Mouse (Mus musculus): Measurements from ENCODE around the gene Poc1b. TPM values are rescaled to one million over a fixed set of nuclear protein-coding genes. Genes with fewer than 3 reads are reported as not detected.

Gene Poc1b
- polyA plus RNA-seq, 1 experiment from 2014 or later, result 10.3 TPM

- H3K36me3 ChIP-seq (ENCODE audit: control insufficient read depth, insufficient read depth, low read length), result no peaks in the 10 kb centered on the region
- H3K4me2 ChIP-seq, result no peak overlapping the region
- no peaks in the 10 kb centered on the region for H3K4me1 ChIP-seq (ENCODE audit: control insufficient read depth, insufficient read depth, low read length)
- H3K9ac ChIP-seq (ENCODE audit: low read depth, low read length), result no peak overlapping the region
- no peak for ATAC-seq (replicated peaks; ENCODE audit: insufficient number of reproducible peaks, low FRiP score, low TSS enrichment)
- no peaks in the 10 kb centered on the region for H3K9me3 ChIP-seq (replicated peaks; ENCODE audit: control insufficient read depth, low read length)
- H3K4me3 ChIP-seq (ENCODE audit: low read depth, low read length), result no peak overlapping the region
- no peaks in the 10 kb centered on the region for H3K27me3 ChIP-seq (ENCODE audit: control insufficient read depth, insufficient read depth, low read length)
- 91% methylated on average over 16 of the region's 16 CpGs for WGBS (ENCODE audit: insufficient replicate concordance)
- no peak overlapping the region for H3K27ac ChIP-seq (ENCODE audit: low read depth, low read length)
Observed at GRCm38 (mm10) chr10:99133321-99133875, 26.6 kb downstream of the Poc1b start.

- H3K36me3 ChIP-seq (ENCODE audit: control insufficient read depth, insufficient read depth, low read length), result peaks cover 4% of the 10 kb centered on the region; the same call in 1 of the 2 replicates
- no peak for ATAC-seq (replicated peaks; ENCODE audit: insufficient number of reproducible peaks, low FRiP score, low TSS enrichment)
- H3K27me3 ChIP-seq (ENCODE audit: control insufficient read depth, insufficient read depth, low read length), result no peaks in the 10 kb centered on the region
- no peaks in the 10 kb centered on the region for H3K9me3 ChIP-seq (replicated peaks; ENCODE audit: control insufficient read depth, low read length)
- no peaks in the 10 kb centered on the region for H3K4me1 ChIP-seq (ENCODE audit: control insufficient read depth, insufficient read depth, low read length)
- no peak overlapping the region for H3K4me3 ChIP-seq (ENCODE audit: low read depth, low read length)
- no peak overlapping the region for H3K4me2 ChIP-seq
- H3K27ac ChIP-seq (ENCODE audit: low read depth, low read length), result no peak overlapping the region
- WGBS (ENCODE audit: insufficient replicate concordance), result 73% methylated on average over 5 of the region's 5 CpGs
- no peak overlapping the region for H3K9ac ChIP-seq (ENCODE audit: low read depth, low read length)
Observed at GRCm38 (mm10) chr10:99136337-99136736, 29.5 kb downstream of the Poc1b start.

- no peak for ATAC-seq (replicated peaks; ENCODE audit: insufficient number of reproducible peaks, low FRiP score, low TSS enrichment)
- Histone ChIP-seq H3K4me2 (no peak overlapping the region), H3K36me3 (ENCODE audit: control insufficient read depth, insufficient read depth, low read length) (no peaks in the 10 kb centered on the region), H3K27ac (ENCODE audit: low read depth, low read length) (no peak overlapping the region), H3K9ac (ENCODE audit: low read depth, low read length) (no peak overlapping the region), H3K4me1 (ENCODE audit: control insufficient read depth, insufficient read depth, low read length) (no peaks in the 10 kb centered on the region), H3K27me3 (ENCODE audit: control insufficient read depth, insufficient read depth, low read length) (no peaks in the 10 kb centered on the region), H3K9me3 (replicated peaks; ENCODE audit: control insufficient read depth, low read length) (no peaks in the 10 kb centered on the region), H3K4me3 (ENCODE audit: low read depth, low read length) (no peak overlapping the region)
- WGBS (ENCODE audit: insufficient replicate concordance), result 81% methylated on average over 8 of the region's 8 CpGs
Observed at GRCm38 (mm10) chr10:99145611-99146010, 38.8 kb downstream of the Poc1b start.

GRCm38 (mm10) chr10:99146596-99146995 lies 39.8 kb downstream of the Poc1b start:
- Histone ChIP-seq H3K4me1 (ENCODE audit: control insufficient read depth, insufficient read depth, low read length) (peaks cover 2% of the 10 kb centered on the region; the same call in 1 of the 2 replicates), H3K27me3 (ENCODE audit: control insufficient read depth, insufficient read depth, low read length) (no peaks in the 10 kb centered on the region), H3K9ac (ENCODE audit: low read depth, low read length) (no peak overlapping the region), H3K4me2 (no peak overlapping the region), H3K27ac (ENCODE audit: low read depth, low read length) (no peak overlapping the region), H3K36me3 (ENCODE audit: control insufficient read depth, insufficient read depth, low read length) (no peaks in the 10 kb centered on the region), H3K4me3 (ENCODE audit: low read depth, low read length) (no peak overlapping the region), H3K9me3 (replicated peaks; ENCODE audit: control insufficient read depth, low read length) (no peaks in the 10 kb centered on the region)
- 88% methylated on average over 8 of the region's 8 CpGs for WGBS (ENCODE audit: insufficient replicate concordance)
- no peak for ATAC-seq (replicated peaks; ENCODE audit: insufficient number of reproducible peaks, low FRiP score, low TSS enrichment)

- WGBS (ENCODE audit: insufficient replicate concordance), result 86% methylated on average over 6 of the region's 6 CpGs
- no peak overlapping the region for H3K4me3 ChIP-seq (ENCODE audit: low read depth, low read length)
- H3K36me3 ChIP-seq (ENCODE audit: control insufficient read depth, insufficient read depth, low read length), result no peaks in the 10 kb centered on the region
- H3K27me3 ChIP-seq (ENCODE audit: control insufficient read depth, insufficient read depth, low read length), result no peaks in the 10 kb centered on the region
- no peak for ATAC-seq (replicated peaks; ENCODE audit: insufficient number of reproducible peaks, low FRiP score, low TSS enrichment)
- peaks cover 3% of the 10 kb centered on the region; the same call in 1 of the 2 replicates for H3K4me1 ChIP-seq (ENCODE audit: control insufficient read depth, insufficient read depth, low read length)
- H3K4me2 ChIP-seq, result no peak overlapping the region
- no peak overlapping the region for H3K9ac ChIP-seq (ENCODE audit: low read depth, low read length)
- no peaks in the 10 kb centered on the region for H3K9me3 ChIP-seq (replicated peaks; ENCODE audit: control insufficient read depth, low read length)
- no peak overlapping the region for H3K27ac ChIP-seq (ENCODE audit: low read depth, low read length)
Observed at GRCm38 (mm10) chr10:99150016-99150415, 43.2 kb downstream of the Poc1b start.

- no peak overlapping the region for H3K27ac ChIP-seq (ENCODE audit: low read depth, low read length)
- no peaks in the 10 kb centered on the region for H3K36me3 ChIP-seq (ENCODE audit: control insufficient read depth, insufficient read depth, low read length)
- 87% methylated on average over 1 of the region's 1 CpGs for WGBS (ENCODE audit: insufficient replicate concordance)
- no peaks in the 10 kb centered on the region for H3K9me3 ChIP-seq (replicated peaks; ENCODE audit: control insufficient read depth, low read length)
- no peaks in the 10 kb centered on the region for H3K27me3 ChIP-seq (ENCODE audit: control insufficient read depth, insufficient read depth, low read length)
- peaks cover 3% of the 10 kb centered on the region; the same call in 1 of the 2 replicates for H3K4me1 ChIP-seq (ENCODE audit: control insufficient read depth, insufficient read depth, low read length)
- no peak overlapping the region for H3K4me2 ChIP-seq
- H3K9ac ChIP-seq (ENCODE audit: low read depth, low read length), result no peak overlapping the region
- ATAC-seq (replicated peaks; ENCODE audit: insufficient number of reproducible peaks, low FRiP score, low TSS enrichment), result no peak
- no peak overlapping the region for H3K4me3 ChIP-seq (ENCODE audit: low read depth, low read length)
Observed at GRCm38 (mm10) chr10:99151580-99151979, 44.7 kb downstream of the Poc1b start.

- H3K4me2 ChIP-seq, result no peak overlapping the region
- H3K4me1 ChIP-seq (ENCODE audit: control insufficient read depth, insufficient read depth, low read length), result peaks cover 3% of the 10 kb centered on the region; the same call in 1 of the 2 replicates
- WGBS (ENCODE audit: insufficient replicate concordance), result 91% methylated on average over 6 of the region's 6 CpGs
- no peaks in the 10 kb centered on the region for H3K9me3 ChIP-seq (replicated peaks; ENCODE audit: control insufficient read depth, low read length)
- no peaks in the 10 kb centered on the region for H3K27me3 ChIP-seq (ENCODE audit: control insufficient read depth, insufficient read depth, low read length)
- ATAC-seq (replicated peaks; ENCODE audit: insufficient number of reproducible peaks, low FRiP score, low TSS enrichment), result no peak
- H3K9ac ChIP-seq (ENCODE audit: low read depth, low read length), result no peak overlapping the region
- no peak overlapping the region for H3K27ac ChIP-seq (ENCODE audit: low read depth, low read length)
- H3K36me3 ChIP-seq (ENCODE audit: control insufficient read depth, insufficient read depth, low read length), result peaks cover 2% of the 10 kb centered on the region; the same call in 1 of the 2 replicates
- no peak overlapping the region for H3K4me3 ChIP-seq (ENCODE audit: low read depth, low read length)
Observed at GRCm38 (mm10) chr10:99152063-99152462, 45.2 kb downstream of the Poc1b start.

GRCm38 (mm10) chr10:99154635-99155034 lies 47.8 kb downstream of the Poc1b start:
- no peak overlapping the region for H3K27ac ChIP-seq (ENCODE audit: low read depth, low read length)
- 86% methylated on average over 8 of the region's 8 CpGs for WGBS (ENCODE audit: insufficient replicate concordance)
- H3K9ac ChIP-seq (ENCODE audit: low read depth, low read length), result no peak overlapping the region
- no peaks in the 10 kb centered on the region for H3K9me3 ChIP-seq (replicated peaks; ENCODE audit: control insufficient read depth, low read length)
- peaks cover 3% of the 10 kb centered on the region; the same call in 1 of the 2 replicates for H3K4me1 ChIP-seq (ENCODE audit: control insufficient read depth, insufficient read depth, low read length)
- no peak overlapping the region for H3K4me3 ChIP-seq (ENCODE audit: low read depth, low read length)
- H3K4me2 ChIP-seq, result no peak overlapping the region
- ATAC-seq (replicated peaks; ENCODE audit: insufficient number of reproducible peaks, low FRiP score, low TSS enrichment), result no peak
- H3K36me3 ChIP-seq (ENCODE audit: control insufficient read depth, insufficient read depth, low read length), result peaks cover 2% of the 10 kb centered on the region; the same call in 1 of the 2 replicates
- H3K27me3 ChIP-seq (ENCODE audit: control insufficient read depth, insufficient read depth, low read length), result no peaks in the 10 kb centered on the region

- Histone ChIP-seq H3K9me3 (replicated peaks; ENCODE audit: control insufficient read depth, low read length) (no peaks in the 10 kb centered on the region), H3K9ac (ENCODE audit: low read depth, low read length) (no peak overlapping the region), H3K4me1 (ENCODE audit: control insufficient read depth, insufficient read depth, low read length) (no peaks in the 10 kb centered on the region), H3K27ac (ENCODE audit: low read depth, low read length) (no peak overlapping the region), H3K27me3 (ENCODE audit: control insufficient read depth, insufficient read depth, low read length) (no peaks in the 10 kb centered on the region), H3K4me3 (ENCODE audit: low read depth, low read length) (no peak overlapping the region), H3K4me2 (no peak overlapping the region), H3K36me3 (ENCODE audit: control insufficient read depth, insufficient read depth, low read length) (peaks cover 2% of the 10 kb centered on the region; the same call in 1 of the 2 replicates)
- 86% methylated on average over 5 of the region's 5 CpGs for whole genome bisulfite sequencing (ENCODE audit: insufficient replicate concordance)
- ATAC-seq (replicated peaks; ENCODE audit: insufficient number of reproducible peaks, low FRiP score, low TSS enrichment), result no peak
Observed at GRCm38 (mm10) chr10:99156808-99157207, 50.0 kb downstream of the Poc1b start.

All from heart, embryonic 11.5 days (tissue).